Mouse (Mus musculus): ENCODE data around the gene Foxp1.

DNA sequence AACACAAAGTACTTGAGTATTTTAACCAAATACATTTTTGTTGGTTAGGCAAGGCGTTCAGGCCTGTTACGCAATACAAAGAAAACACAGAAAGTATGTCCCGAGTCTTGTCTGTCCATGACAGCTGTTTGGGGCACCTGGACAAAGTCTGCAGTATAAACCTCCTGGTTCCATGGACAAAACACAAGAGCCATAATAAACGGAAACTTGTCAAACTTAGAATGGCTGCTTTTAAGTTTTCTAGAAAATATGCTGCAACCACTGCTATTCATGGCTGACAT, 378.8 kb downstream of the Foxp1 start:
- TF ChIP-seq CHD1 (IDR thresholded peaks at IDR 0.05; ENCODE audit: low read depth, low read length) (no peak), CTCF (IDR thresholded peaks at IDR 0.05 in 2 of 3, conservative IDR thresholded peaks at IDR 0.05 in 1 of 3; ENCODE audit: control insufficient read depth in 1 of 3, insufficient read depth in 1 of 3, low read depth in 2 of 3, low read length in 3 of 3, poor library complexity in 1 of 3, severe bottlenecking in 1 of 3) (no peak), POLR2A (IDR thresholded peaks at IDR 0.05; ENCODE audit: control insufficient read depth in 1 of 2, insufficient read depth in 1 of 2, low read depth in 1 of 2, low read length in 2 of 2, poor library complexity in 1 of 2) (no peak), GABPA (IDR thresholded peaks at IDR 0.05; ENCODE audit: low read depth, low read length) (no peak), GATA1 (IDR thresholded peaks at IDR 0.05; ENCODE audit: low read depth, low read length) (no peak), MYB (IDR thresholded peaks at IDR 0.05; ENCODE audit: low read depth, low read length) (no peak), EP300 (IDR thresholded peaks at IDR 0.05; ENCODE audit: low read depth in 1 of 2, low read length in 2 of 2) (no peak), MYC (IDR thresholded peaks at IDR 0.05; ENCODE audit: low read depth, low read length) (no peak), NELFE (IDR thresholded peaks at IDR 0.05; ENCODE audit: low read depth, low read length) (no peak), CHD2 (IDR thresholded peaks at IDR 0.05; ENCODE audit: low read length) (no peak), USF1 (IDR thresholded peaks at IDR 0.05; ENCODE audit: low read depth, low read length) (no peak), KAT2A (conservative IDR thresholded peaks at IDR 0.05; ENCODE audit: low read depth, low read length) (no peak), ZNF384 (IDR thresholded peaks at IDR 0.05; ENCODE audit: low read depth, low read length) (no peak)

Measured in MEL (cell line).